Mouse (Mus musculus) heart, postnatal 0 days (tissue): ENCODE measurements at regions not wholly inside any gene's neighbourhood (a gene's known extent, or its start where the extent isn't known, plus 50 kb on each side); places are given as distances from the start of the nearest gene placed in this dataset.

Experiments
- CTCF ChIP-seq: IDR thresholded peaks from 2 replicates; pipeline ENCODE4 v1.5.1; 2016; ENCODE audit warnings: antibody characterized with exemption, control low read depth, low read depth
- EP300 ChIP-seq: IDR thresholded peaks from 2 replicates; pipeline ENCODE4 v1.6.1; 2016; ENCODE audit warnings: antibody characterized with exemption, low read depth

GRCm38 (mm10) chr13:103472216-103472615 lies 137.9 kb upstream of the Mast4 start:
- TF ChIP-seq CTCF (no peak), EP300 (no peak)
